Mouse (Mus musculus) brain, embryonic 14.5 days (tissue): ENCODE measurements around the gene 2700049A03Rik. TPM values are rescaled to one million over a fixed set of nuclear protein-coding genes. Genes with fewer than 3 reads are reported as not detected.
"Not testable (repeated sequence)": the region's sequence is repeated elsewhere in the genome, so short reads cannot be mapped to it uniquely, and the experiment has no call there.

Source experiments
- DNase-seq: peaks from one replicate; pipeline ENCODE4 v3.0.0-alpha.2; 2011; ENCODE audit warnings: low read depth
- CTCF ChIP-seq: fragments of 200-500 bp; IDR thresholded peaks from 2 replicates; pipeline ENCODE4 v1.5.1; 2012; ENCODE audit warnings: inconsistent platforms, mild to moderate bottlenecking, moderate library complexity, borderline replicate concordance; ENCODE audit not compliant: insufficient read depth, insufficient read length; ENCODE audit errors: extremely low read depth
- POLR2A ChIP-seq: fragments of 200-500 bp; IDR thresholded peaks from 2 replicates; pipeline ENCODE4 v1.6.1; 2012; ENCODE audit warnings: mild to moderate bottlenecking, inconsistent platforms, borderline replicate concordance; ENCODE audit not compliant: poor library complexity, insufficient read depth, insufficient read length, severe bottlenecking; ENCODE audit errors: extremely low read depth
- polyA plus RNA-seq: library from polyadenylated mRNA; depleted of rRNA; stranded (reverse); fragments of >200 nt; gene quantifications from 2 replicates; pipeline ENCODE4 v1.2.3, GENCODE M21; 2012; rRNA removed

2700049A03Rik gene
- 11.6 and 13.0 TPM in 2 replicates for polyA plus RNA-seq

DNA sequence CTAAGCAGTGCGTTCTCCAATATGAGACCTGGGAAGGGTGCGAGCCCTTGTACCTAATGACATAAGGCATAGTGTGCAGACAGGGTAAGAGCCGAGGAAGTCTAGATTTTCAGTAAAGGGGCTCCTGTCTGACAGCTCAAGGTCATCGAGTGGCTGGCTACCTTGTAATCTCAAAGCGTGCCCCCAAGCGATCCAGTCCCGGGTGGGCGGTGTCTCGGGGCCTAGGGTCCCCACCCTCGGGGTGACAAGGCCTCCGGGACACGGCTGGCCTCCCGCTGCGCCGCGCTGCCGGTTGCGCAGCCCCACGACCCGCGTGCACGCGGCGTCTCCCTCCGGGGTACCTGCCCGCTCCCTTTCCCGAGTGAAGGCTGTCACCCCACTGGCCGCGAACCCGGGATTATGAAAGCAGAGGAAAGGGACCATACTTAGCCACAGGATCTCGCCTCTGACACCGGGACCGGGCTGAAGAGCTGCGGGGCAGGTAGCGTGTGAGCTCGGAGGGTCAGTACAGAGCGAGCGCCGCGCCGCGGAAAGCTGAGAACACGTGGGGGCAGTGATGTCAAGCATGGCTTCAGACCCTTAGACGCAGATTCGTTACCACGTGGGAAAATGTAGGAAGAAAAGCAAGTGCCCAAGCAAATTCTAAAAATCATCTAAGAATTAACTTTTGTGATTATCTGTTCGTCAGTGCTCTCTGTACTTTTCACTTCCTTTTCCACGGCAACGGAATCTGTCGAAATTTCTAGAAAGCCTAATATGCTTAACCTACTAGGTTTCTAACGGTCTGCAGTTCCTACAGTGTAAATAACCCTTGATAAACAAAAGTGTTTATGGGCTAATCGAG is at the start of gene 2700049A03Rik, which contains the start of gene Timm9:
2700049A03Rik (plus strand) TSS at position 719 of the 844 bp plus-strand sequence.
Timm9 (minus strand) TSS at position 555 of the 844 bp plus-strand sequence.
- peak; percentile 94 for DNase-seq
- peak; percentile 51; the same call in 1 of the 2 replicates for TF ChIP-seq POLR2A
- no peak for TF ChIP-seq CTCF

DNA sequence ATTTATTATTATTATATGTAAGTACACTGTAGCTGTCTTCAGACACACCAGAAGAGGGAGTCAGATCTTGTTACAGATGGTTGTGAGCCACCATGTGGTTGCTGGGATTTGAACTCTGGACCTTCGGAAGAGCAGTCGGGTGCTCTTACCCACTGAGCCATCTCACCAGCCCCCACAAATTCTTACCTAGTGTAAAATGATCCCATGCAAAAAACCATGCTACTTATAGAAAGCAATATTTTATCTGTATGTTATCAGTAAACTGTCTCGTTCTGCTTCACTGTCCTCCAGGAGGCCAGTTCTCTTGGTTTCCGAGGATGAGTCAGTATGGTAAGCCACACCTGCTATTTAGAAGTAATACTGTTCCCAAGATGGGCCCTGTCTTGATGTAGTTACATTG is 32.4 kb upstream of the 2700049A03Rik start:
- DNase-seq: not testable (repeated sequence)

- no peak for DNase-seq
- TF ChIP-seq CTCF: no peak
- no peak for TF ChIP-seq POLR2A
Measured at GRCm38 (mm10) chr12:71107216-71107771, 29.4 kb upstream of the 2700049A03Rik start.

DNA sequence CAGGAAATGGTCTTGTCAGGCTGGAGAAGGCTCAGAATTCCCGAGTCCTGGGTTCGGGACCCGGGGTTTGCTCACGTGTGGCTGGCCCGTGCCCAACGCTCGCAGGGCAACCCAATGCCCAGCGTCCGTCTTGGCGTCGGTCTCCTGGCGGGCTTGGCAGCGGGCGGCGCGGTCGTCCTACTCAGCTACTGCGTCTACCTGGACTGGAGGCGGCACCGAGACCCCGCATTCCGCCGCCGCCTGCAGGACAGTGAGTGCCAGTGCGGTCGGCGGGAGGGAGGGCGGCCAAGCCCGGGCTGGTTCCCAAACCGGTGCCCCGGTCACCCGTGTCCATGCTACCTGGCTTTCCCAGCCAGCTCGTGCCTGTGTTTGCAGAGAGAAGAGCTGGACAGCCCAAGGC is 25.3 kb upstream of the 2700049A03Rik start, which contains the start of gene Tomm20l:
Tomm20l (plus strand) TSS at position 98 of the 400 bp plus-strand sequence.
- peak; percentile 15 for DNase-seq

DNA sequence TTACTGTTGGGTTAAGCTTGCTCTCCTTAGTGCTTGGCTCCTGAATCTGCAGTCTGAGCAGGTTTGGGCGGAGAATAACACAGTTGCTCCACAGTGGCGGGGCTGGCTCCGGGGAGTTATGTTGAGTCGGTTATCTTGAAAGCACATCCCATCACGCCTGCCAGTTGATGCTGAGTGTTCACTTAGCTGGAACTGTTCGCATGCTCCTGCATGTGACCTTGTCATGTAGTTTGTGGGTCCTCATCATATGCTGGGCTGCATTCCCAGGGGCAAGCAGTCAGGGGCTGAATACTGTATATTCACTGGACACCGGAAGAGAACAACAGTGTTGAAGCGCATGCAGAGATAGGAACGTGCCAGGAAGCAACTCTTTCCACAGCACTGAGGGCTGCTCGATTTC is 23.6 kb upstream of the 2700049A03Rik start:
- DNase-seq: no peak
- no peak for TF ChIP-seq CTCF
- TF ChIP-seq POLR2A: no peak

More for the DNA sequence above, 25.3 kb upstream of the 2700049A03Rik start, which contains the start of gene Tomm20l:
- no peak for TF ChIP-seq POLR2A
- peak; percentile 44; the same call in 1 of the 2 replicates for TF ChIP-seq CTCF

DNA sequence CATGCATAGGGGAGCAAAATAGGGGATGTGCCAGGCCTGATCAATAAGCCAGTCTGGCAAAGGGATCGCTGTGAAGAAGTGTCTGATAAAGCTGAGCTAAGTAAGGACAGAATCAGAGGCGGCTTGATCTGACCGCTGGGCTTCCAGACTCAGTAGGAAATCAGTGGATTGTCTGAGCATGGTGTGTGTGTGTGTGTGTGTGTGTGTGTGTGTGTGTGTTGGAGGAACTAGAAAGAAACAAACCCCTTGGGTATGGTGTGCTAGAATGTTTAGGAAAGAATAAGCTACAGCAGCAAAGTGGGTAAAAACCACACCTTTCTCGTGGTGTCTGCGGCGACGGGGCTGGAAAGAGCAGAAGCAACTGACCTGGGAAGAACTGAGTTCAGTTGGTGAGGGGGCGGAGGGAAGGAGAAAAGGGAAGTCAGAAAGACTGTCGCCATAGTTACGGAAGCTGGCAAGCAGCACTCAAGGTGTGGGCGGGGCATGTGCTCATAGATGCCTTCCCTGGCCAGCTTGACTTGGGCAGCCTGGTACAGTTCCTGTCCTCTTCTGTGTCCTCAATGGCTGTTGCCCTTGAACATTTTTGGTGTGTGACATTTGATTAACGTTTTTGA is 22.9 kb upstream of the 2700049A03Rik start:
- DNase-seq: peak; percentile 72
- TF ChIP-seq CTCF (no peak), POLR2A (no peak)

GRCm38 (mm10) chr12:71116411-71116810 is 20.2 kb upstream of the 2700049A03Rik start:
- TF ChIP-seq CTCF (no peak), POLR2A (no peak)
- DNase-seq: peak; percentile 28

- no peak for DNase-seq
- TF ChIP-seq CTCF (no peak), POLR2A (no peak)
Measured at GRCm38 (mm10) chr12:71122731-71123130, 13.9 kb upstream of the 2700049A03Rik start.

- TF ChIP-seq POLR2A (no peak), CTCF (no peak)
- peak; percentile 7 for DNase-seq
Measured at GRCm38 (mm10) chr12:71123286-71123685, 13.4 kb upstream of the 2700049A03Rik start.

DNA sequence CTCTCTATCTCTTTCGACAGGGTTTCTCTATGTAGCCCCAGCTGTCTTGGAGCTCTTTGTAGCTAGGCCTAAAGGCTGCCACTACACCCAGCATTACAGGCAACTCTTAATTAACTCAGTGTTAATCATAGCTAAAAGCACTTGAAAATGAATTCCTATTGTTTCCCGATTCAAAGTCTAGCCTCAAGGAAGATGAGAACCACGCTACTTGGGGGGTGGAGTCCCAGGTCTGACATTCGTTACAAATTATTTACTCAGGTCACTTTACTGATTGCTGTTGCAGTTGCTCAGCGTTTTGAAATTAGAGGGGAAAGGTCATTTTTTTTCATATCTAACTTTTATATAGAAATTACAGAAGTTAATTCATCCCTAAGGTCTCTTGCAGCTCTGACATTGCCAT is 1.1 kb upstream of the 2700049A03Rik start:
- TF ChIP-seq CTCF: no peak
- TF ChIP-seq POLR2A: no peak
- no peak for DNase-seq

GRCm38 (mm10) chr12:71136974-71137491 is 385 bp downstream of the 2700049A03Rik start:
- peak; percentile 57; the same call in 1 of the 2 replicates for TF ChIP-seq POLR2A
- no peak for TF ChIP-seq CTCF
- peak; percentile 98 for DNase-seq

- TF ChIP-seq POLR2A (no peak), CTCF (no peak)
- peak; percentile 13 for DNase-seq
Measured at GRCm38 (mm10) chr12:71137686-71138085, 1.0 kb downstream of the 2700049A03Rik start.
